ENCODE assay signal across 10 mouse cellular contexts in genomic region chr3:124587534-124587933, GRCm38 (mm10). TPM values are rescaled to one million over a fixed set of nuclear protein-coding genes. Genes with fewer than 3 reads are reported as not detected.
DNase-seq lines count a peak whose midpoint lies in the region; ATAC-seq and TF ChIP-seq lines count a peak whose summit lies in the region.
"Had no signal": no experiment of that assay in that cellular context is flagged by ENCODE, and none has a peak within 500 bp of the region (broad histone marks: within the 10 kb centered on the region; RNA-seq: fewer than 3 reads in every experiment).

No protein-coding gene starts in this region.

- intact Hi-C loops in gastrocnemius, postnatal 36 days (cut with DNase I): loop anchor here (10.0 kb wide), 1 partner anchor 1073 kb away; no protein-coding TSS in a partner anchor

- WGBS in kidney, adult 2 months: 7% methylated on average over 3 of the region's 3 CpGs

- H3K27ac ChIP-seq in kidney, adult 2 months (ENCODE audit: insufficient read depth, low read depth, low read length): no peak overlapping the region
- H3K27ac ChIP-seq: embryonic facial prominence, embryonic 15.5 days; liver, embryonic 15.5 days had no signal

- peak; percentile 3 for DNase-seq in kidney, adult 2 months
- no peak for DNase-seq in kidney, adult 8-10 months
- DNase-seq in 416B (ENCODE audit: low read depth) (peak; percentile 67), NIH3T3 (ENCODE audit: low read depth) (peak; percentile 49)
- DNase-seq in urinary bladder, postnatal 36 days (ENCODE audit: low spot score in 2 of 2): no peak
- no peak for DNase-seq in spleen, postnatal 4 days (ENCODE audit: low spot score in 2 of 2)
- no peak for DNase-seq in gastrocnemius, postnatal 36 days

- no peaks in the 10 kb centered on the region for H3K4me1 ChIP-seq in kidney, adult 2 months (ENCODE audit: control insufficient read depth, insufficient read depth, low read length)
- H3K4me1 ChIP-seq: embryonic facial prominence, embryonic 15.5 days; liver, embryonic 15.5 days had no signal

- no peak for TF ChIP-seq CTCF in kidney, adult 2 months (conservative IDR thresholded peaks at IDR 0.05; ENCODE audit: insufficient read depth, insufficient read length, low read depth, low read length)

- H3K36me3 ChIP-seq in kidney, adult 2 months (ENCODE audit: control insufficient read depth, insufficient read depth, low read length): no peaks in the 10 kb centered on the region
- H3K36me3 ChIP-seq: embryonic facial prominence, embryonic 15.5 days; liver, embryonic 15.5 days had no signal

- peak; percentile 52 for ATAC-seq in granulocyte monocyte progenitor cell, adult 5-6 weeks (replicated peaks; ENCODE audit: poor library complexity, severe bottlenecking)

- no peaks in the 10 kb centered on the region for H3K27me3 ChIP-seq in kidney, adult 2 months (replicated peaks; ENCODE audit: control insufficient read depth, insufficient read depth, low read length)
- H3K27me3 ChIP-seq: embryonic facial prominence, embryonic 15.5 days; liver, embryonic 15.5 days had no signal

- H3K4me3 ChIP-seq in kidney, adult 2 months (ENCODE audit: insufficient read depth, low read depth, low read length): no peak overlapping the region
- H3K4me3 ChIP-seq: embryonic facial prominence, embryonic 15.5 days; liver, embryonic 15.5 days had no signal

- TF ChIP-seq POLR2A in kidney, adult 2 months (IDR thresholded peaks at IDR 0.05; ENCODE audit: low read depth, low read length): no peak

RNA-seq across cellular contexts. Expression of gene 1700003H04Rik, which starts 6.6 kb away (rescaled TPM):
- not detected in 2 replicates for polyA plus RNA-seq in kidney, adult 2 months (2012; rRNA removed)
- total RNA-seq in granulocyte monocyte progenitor cell, adult 5-6 weeks (2014; fragmentation: Nextera tagmentation): not detected in 2 replicates
- not detected in 2 replicates for total RNA-seq in granulocyte monocyte progenitor cell, adult 5-6 weeks (2017)
- not detected for total RNA-seq in gastrocnemius, postnatal 36 days (2021)
- polyA plus RNA-seq: embryonic facial prominence, embryonic 15.5 days; liver, embryonic 15.5 days had no signal

Comparison
In these comparisons a context has a peak if more than half of its experiments do, and no peak if none do; other contexts are left out.
1. DNase-seq: peak in kidney, adult 2 months (single experiment), 416B (single experiment) and NIH3T3 (single experiment); none in kidney, adult 8-10 months (0 of 2), urinary bladder, postnatal 36 days (0 of 2), spleen, postnatal 4 days (0 of 2) and gastrocnemius, postnatal 36 days (0 of 2).